Mouse (Mus musculus): Measurements from ENCODE around the gene Nt5e.

- TF ChIP-seq GATA1 (IDR thresholded peaks at IDR 0.05; ENCODE audit: low read length) (no peak), TAL1 (IDR thresholded peaks at IDR 0.05; ENCODE audit: low read length) (no peak)
These were observed 30.7 kb upstream of the Nt5e start for GRCm38 (mm10) chr9:88296321-88296720.
